Mouse (Mus musculus) spleen, postnatal 14 days (tissue): ENCODE data around the gene Aars2.

Source experiments
- DNase-seq, 2 experiments: peaks; one replicate each; pipeline ENCODE4 v3.0.0; 2021 to 2022; ENCODE audit warnings: low spot score in 2 of 2

Gene Aars2

DNA sequence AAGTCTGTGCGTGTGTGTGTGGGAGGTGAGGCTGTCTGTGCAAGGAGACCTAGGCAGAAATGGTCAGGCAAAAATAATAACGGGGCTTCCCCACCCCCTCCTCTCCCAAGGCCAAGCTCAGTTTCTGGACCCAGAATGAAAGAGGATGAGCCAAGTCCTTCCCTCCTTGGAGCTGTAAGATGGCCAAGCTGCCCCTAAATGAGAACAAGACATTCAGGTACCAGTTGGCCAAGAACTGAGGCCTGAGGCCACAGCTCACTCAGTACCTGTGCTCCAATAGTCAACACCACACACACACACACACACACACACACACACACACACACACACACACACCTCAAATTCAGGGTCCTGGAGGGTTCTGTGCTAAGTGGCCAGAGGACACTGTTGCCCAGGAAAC, 36.1 kb downstream of the Aars2 start:
- no peak for DNase-seq

- no peak for DNase-seq
These were observed 36.5 kb downstream of the Aars2 start for GRCm38 (mm10) chr17:45543115-45543514.

DNA sequence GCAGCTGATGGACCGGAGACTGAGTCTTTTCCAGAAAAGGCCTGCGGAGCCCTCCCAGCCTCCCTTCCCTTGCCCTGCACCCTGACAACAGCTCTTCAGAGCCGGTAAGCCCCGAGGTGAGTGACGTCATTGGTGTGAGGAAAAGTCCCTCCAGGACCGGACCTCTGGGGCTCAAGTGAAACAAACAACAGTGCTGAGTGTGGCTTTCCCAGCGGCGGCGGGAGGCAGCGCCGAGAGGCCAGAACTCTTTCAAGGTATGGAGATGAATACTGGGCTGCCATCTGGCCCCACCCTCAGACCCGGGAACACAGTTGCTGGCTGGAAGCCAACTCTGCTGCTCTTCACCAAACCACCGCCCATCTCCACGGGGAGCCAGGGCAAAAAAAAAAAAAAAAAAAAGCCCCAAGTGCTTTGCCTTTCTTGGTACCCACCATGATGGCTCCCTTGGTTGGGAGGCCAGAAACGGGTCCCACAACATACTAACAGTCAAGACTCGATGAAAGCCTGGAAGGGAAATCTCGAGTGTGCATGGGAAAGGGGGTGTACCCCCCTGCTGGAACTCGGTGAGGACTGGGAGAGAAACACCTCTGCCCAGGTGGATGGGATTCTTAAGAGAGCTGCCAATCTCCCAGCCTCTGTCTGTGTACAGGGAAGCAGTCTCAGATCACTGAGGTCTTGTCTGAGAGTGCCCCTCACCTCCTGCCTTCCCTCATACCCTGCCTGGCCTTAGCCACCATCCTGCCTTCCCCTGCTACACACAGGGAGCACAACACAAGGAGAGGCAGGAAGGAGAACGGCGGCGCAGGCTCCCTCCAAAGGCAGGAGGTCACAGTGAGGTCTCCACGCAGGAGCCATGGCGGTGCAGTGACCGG, 37.6 kb downstream of the Aars2 start:
- DNase-seq = no peak

DNA sequence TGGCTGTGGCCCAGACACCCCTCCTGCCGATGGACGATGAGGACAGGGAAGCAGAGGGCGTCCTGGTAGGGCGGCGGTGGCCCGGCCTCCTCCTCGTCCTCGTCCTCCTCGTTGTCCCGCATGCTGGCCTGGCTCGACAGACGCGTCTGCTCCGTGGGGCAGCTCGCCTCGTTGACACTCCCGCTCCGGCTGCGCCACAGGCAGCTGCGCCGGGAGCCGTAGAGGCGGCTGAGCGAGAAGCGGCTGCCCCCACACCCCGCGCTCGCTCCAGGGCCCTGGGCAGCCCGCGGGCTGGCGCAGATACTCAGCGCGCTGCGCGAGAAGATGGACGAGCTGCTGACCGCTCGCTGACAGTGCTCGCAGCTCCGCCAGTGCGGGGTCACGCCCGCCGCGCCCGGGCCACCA, 38.2 kb downstream of the Aars2 start:
- no peak for DNase-seq

DNA sequence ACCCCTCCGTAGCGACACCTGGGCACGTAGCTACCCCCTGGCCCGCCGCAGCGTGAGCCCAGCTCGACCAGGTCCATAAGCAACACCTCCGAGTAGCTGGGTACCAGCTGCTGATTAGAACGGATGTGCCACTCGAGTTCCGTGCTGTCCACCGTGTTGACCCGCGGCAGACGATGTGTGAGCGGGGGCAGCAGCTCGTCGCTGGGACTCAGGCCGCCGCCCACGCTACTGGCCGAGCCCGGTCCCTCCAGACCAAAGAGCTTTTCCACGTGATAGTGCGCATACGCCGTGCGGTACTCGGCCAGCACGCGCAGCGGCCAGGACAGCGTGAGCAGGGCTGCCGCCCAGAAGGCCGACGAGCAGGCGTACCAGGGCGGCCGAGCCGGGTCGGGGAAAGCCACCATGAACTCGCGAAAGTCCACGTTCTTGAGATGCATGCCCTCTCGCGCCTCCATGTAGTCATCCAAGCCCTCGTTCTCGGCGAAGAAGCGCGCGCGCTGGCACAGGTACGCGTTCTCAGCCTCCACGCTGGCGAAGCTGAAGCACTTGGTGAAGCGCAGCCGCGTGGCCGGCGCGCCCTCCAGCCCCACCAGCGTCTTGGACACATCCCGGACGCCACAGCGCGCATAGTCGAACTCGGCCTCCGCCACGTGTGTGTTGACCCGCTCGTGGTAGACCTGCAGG, 38.8 kb downstream of the Aars2 start:
- no peak for DNase-seq

- DNase-seq = no peak
These were observed 40.3 kb downstream of the Aars2 start for GRCm38 (mm10) chr17:45546941-45547340.

GRCm38 (mm10) chr17:45547461-45548190, 41.0 kb downstream of the Aars2 start:
- DNase-seq = no peak

DNA sequence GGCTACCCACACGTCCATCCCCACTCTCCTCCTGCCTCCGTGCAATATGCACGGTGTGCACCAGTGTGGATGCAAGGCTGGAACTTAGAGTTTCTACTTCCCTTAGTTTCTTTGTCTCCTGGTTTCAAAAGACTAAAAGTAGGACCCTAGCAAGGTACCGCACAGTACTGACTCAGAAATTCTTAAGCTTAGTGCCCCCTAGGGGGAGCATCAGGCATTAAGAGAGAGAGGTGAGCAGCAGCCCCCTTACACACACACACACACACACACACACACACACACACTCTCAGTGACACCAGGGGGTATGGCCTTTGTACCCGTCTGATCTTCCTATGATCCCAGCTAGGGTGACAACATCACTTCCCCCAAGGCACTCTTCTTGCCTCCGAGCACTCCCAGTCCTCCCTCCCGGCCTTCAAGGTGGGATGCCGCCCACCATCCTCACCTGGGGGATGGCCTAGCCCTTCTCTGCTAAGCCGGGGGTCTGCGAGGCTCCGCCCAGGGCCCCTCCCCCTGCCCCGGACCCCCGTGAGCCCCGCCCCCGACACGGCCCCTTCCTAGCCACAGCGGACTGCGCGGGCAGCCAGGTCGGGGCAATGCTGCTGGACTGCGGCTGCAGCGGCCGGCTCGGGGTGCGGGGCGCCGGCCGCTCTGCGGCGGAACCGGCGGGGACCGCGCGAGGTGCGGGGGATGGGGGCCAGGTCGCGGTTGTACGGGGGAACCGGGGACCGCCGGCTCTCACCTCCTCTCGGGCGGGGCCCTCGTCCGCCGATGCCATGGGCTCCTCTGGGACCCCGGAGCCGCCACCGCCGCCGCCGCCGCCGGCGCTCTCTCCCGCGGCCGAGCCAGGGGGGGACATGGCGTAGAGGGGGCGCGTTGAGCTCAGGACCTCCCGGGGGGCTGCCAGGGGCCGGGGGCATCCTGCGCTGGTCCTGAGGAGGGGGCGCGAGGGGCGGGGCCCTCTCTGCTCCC, 42.2 kb downstream of the Aars2 start:
- DNase-seq = no peak

DNA sequence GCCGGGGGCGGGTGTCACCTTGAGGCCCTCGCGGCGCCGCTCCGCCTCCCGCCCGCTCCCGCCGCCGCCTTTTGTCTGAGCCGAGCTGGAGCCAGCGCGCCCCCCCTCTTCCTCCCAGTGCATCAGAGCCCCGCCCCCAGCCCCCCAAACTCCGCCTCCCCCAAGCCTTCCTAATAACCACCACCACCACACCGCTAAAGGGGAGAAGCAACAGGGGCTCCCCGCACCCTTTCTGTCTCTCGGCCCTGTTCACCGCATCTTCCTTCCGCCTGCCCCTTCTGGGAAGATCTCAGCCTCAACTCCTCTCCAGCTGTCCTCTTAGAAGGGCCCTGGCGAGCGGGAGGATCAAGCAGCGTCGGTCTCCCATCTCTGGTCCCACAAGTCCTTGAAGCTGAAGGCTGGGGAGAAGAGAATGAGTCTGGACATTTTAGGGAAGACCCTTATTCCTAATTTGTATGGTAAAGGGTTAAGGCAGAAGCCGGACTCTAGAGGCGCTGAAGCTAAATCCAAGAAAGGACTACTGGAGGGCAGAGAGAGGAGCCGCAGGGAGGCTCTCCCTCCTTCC, 43.1 kb downstream of the Aars2 start, which contains the start of gene Tmem151b:
Gene Tmem151b (minus strand): TSS at position 61 of the 565 bp plus-strand sequence.
- no peak for DNase-seq

DNA sequence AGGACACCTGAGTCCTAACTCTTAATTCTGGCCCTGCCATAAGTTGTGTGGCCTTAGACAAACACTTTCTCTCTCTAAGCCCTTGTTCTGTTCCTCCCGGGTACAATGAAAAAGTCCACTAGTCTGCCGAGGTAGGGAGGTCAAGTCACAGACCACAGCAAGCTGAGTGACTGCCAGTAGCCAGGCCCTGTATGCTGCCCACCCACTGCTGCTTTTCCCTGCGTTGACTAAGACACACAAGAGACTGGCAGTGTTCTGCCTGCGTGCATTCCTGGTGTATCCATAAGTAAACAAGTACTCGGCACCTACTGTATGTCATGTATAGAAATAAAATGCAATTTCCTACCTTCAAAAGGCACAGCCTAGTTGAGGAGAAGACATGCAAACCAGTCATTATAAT, 43.6 kb downstream of the Aars2 start:
- no peak for DNase-seq

DNA sequence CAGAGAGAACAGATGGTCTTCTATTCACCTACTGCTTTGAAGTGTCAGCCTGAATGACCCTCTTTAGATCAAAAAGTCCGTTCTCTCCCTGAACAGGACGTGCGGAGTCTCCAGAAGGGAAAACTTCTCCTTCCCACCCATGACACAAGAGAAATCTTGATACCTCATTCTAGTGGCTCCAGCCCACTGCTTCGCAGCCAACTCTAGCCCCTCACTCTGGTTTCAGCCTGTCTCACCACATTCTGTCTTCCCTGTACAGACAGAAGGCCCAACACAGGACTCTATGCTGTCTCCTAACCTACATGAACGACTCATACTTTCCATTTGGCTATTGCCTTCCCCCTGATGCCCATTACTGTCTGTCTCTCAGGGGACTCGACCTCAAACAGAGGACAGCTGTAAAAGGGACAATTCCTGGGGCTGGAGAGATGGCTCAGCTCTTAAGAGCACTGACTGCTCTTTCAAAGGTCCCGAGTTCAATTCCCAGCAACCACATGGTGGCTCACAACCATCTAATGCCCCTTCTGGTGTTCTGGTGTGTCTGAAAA, 44.7 kb downstream of the Aars2 start:
- no peak for DNase-seq

GRCm38 (mm10) chr17:45551816-45552451, 45.3 kb downstream of the Aars2 start:
- peak; percentile 55 to 72 for DNase-seq

DNA sequence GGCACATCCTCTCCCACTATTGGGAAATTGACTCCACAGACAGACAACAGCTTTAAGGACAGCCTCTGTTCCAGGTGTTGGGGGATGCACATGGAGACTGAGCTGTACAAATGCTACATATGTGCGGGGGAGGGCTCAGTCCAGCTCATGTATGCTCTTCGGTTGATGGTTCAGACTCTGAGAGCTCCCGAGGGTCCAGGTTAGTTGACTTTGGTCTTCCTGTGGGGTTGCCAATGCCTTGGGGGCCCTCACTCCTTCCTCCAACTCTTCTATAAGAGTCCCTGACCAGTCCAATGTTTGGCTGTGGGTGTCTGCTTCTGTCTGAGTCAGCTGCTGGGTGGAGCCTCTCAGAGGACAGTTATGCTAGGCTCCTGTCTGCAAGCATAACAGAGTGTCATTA, 46.4 kb downstream of the Aars2 start:
- no peak for DNase-seq

- DNase-seq = no peak
These were observed 47.8 kb downstream of the Aars2 start for GRCm38 (mm10) chr17:45554420-45554819.

GRCm38 (mm10) chr17:45555452-45556106, 48.9 kb downstream of the Aars2 start, which contains the start of gene Nfkbie:
Gene Nfkbie, plus strand, starts transcription at chr17:45555703.
- peak; percentile 93 to 96 for DNase-seq

DNA sequence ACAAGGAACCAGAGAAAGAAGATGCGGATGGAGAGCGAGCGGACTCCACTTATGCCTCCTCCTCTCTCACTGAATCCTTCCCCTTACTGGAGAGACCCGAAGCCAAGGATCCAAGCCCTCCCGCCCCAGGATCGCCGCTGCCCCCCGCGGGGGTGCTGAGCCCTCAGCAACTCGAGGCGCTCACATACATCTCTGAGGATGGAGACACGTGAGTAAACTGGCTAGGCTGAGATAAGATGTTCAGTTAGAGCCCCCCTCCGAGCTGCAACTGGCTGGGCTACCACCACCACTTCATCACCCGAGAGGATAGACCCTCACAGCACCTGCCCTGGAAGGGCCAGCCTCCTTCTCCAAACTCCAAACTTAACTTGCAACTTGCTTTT, 49.5 kb downstream of the Aars2 start:
- no peak for DNase-seq

DNA sequence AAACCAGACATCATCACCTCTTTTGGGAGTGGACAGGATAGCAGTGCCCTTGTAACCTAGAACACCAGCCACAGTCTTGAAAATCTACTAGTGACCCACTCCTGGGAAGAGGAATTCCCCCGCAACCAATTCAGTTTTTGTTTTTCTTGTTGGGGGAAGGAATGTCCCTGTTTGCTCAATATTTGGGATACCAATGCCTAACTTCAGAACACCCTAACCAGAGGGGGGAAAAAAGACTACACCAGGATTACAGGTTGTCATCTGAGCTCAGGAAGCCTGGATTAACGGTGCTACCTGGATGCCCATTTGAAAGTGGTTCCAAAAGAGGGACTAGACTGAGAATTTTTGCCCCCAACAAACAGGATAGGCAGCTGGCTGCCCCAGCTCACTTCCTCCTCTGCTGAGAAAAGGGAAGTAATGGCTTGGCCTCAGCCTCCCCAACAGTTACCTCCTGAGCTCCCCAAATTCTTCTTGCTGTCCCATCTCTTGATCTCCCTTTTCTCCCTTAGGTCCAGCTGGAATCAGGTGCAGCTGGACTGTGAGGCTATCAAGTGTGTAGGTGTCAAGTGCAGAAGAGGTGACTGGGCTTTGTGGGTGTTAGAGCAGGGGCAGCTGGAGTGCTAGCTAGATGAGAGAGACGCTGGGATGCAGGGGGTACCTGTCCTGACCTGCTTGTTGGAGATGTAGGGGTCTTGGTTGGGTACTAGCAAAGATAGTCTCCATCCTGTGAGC, 50.0 kb downstream of the Aars2 start:
- no peak for DNase-seq

DNA sequence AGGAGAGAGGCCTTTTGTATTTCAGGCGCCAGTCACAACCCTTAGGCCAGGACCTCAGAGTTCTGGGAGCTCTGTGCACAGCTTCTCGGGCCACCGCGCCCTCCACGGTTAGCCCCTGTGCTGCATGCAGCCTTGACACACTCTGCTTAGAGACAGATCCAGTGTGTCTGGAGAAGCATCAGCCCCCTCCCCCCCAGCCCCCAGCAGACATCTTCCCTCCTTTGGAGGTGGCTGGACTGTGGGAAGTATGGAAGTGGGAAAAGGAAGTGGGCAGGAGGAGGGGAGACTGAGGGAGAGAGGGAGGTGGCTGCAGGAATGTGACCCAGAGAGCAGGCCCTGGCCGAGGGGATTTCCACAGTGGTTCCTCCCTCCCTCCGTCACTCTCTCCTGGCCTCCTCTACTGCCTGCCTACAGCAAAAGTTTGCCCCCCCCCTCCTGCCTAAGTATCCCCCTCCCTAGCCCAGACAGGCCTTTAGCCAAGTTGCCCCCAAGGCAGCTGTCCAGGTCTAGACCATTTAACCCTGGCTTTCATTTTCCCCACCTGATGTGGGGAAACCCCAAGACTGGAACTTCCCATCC, 50.7 kb downstream of the Aars2 start:
- DNase-seq = no peak
